Mouse (Mus musculus) lung, postnatal 0 days (tissue): ENCODE data around the gene Map2k7.

Experiments used
- CTCF ChIP-seq: IDR thresholded peaks from 2 replicates; pipeline ENCODE4 v1.5.1; 2016; ENCODE audit warnings: antibody characterized with exemption, mild to moderate bottlenecking
- EP300 ChIP-seq: IDR thresholded peaks from 2 replicates; pipeline ENCODE4 v1.6.1; 2016; ENCODE audit warnings: antibody characterized with exemption, mild to moderate bottlenecking, control low read depth

DNA sequence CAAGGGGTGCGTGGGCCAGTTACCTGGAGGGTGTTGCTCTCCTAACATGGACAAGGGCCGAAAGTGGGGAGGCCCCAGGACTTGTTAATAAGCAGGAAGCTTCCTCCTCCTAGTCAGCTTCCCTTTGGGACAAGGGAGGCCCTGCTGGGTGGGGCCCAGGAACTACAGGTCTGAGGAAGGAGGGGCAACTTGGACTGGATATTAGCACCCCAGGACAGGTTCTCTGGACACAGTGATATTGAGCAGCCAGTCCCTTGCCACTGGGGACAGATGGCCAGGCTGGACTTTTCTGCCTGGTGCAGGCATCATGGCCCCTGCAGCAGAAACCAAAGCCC, 31.6 kb upstream of the Map2k7 start:
- TF ChIP-seq EP300 = no peak
- TF ChIP-seq CTCF = no peak
